Mouse (Mus musculus): Measurements from ENCODE around the gene Gpr18. TPM values are rescaled to one million over a fixed set of nuclear protein-coding genes. Genes with fewer than 3 reads are reported as not detected.

Gpr18 gene
- polyA plus RNA-seq, 1 experiment from 2014 or later, result 0.21 TPM

DNA sequence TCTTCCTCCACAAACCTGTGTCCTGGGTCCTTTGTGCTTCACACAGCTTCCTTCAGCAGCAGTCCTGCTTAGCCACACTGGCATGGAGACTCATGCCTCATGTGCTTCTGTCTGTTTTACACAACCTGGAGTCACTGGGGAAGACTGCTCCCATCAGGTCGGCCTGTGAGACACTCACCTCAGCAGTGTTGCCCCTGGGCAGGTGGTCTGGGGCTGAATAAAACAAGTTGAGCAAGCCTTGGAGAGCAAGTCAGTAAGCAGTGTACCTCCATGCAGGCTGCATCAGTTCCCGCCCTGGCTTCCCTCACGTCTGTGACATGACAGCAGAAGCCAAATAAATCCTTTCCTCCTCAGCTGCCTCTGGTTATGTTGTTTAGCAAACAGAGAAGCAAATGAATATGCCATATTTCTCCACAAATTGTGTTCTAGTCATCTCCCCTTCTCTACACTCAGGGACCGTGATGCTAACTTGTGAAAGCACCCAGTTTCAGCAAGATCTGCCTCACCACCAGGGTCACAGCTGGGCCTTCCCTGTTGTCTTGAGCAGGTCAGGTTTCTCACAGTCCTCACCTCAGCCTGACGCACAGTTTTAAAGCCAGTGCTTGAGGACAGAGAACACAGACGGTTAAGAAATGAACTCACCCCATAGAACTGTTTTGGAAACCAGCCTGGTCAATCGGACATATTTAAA lies 18.5 kb upstream of the Gpr18 start:
- Histone ChIP-seq H3K36me3 (no peaks in the 10 kb centered on the region), H3K9me3 (replicated peaks) (no peaks in the 10 kb centered on the region), H3K27me3 (no peaks in the 10 kb centered on the region), H3K9ac (no peak overlapping the region), H3K27ac (no peak overlapping the region), H3K4me3 (no peak overlapping the region), H3K4me1 (replicated peaks) (peaks cover 28% of the 10 kb centered on the region), H3K4me2 (no peak overlapping the region)
- WGBS, result 86% methylated on average over 7 of the region's 7 CpGs
- no peak for ATAC-seq (replicated peaks; ENCODE audit: insufficient number of reproducible peaks, insufficient read depth, low FRiP score, low read depth)

DNA sequence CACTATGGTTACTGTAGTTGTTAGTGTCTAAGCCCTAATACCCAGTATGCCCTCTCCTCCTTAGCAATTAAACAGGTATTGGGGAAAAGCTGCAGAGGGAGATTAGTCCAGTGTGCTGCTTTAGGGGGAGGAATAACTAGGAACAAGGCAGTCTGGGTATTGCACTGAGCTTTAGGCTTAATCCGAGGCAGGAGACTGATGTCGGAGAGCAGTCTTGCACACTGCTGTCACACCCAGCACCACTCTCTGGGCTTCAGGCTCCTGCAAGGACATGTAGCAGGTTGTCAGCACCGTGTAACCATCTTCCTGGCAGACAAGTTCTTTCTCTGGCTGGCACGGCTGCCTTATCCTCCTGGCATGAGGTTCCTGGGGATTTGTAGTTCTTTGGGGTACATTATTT lies 16.6 kb upstream of the Gpr18 start:
- Histone ChIP-seq H3K27ac (no peak overlapping the region), H3K4me1 (replicated peaks) (peaks cover 21% of the 10 kb centered on the region), H3K4me2 (no peak overlapping the region), H3K27me3 (no peaks in the 10 kb centered on the region), H3K9me3 (replicated peaks) (no peaks in the 10 kb centered on the region), H3K4me3 (no peak overlapping the region), H3K9ac (no peak overlapping the region), H3K36me3 (no peaks in the 10 kb centered on the region)
- ATAC-seq (replicated peaks; ENCODE audit: insufficient number of reproducible peaks, insufficient read depth, low FRiP score, low read depth), result no peak
- 83% methylated on average over 4 of the region's 4 CpGs for WGBS

DNA sequence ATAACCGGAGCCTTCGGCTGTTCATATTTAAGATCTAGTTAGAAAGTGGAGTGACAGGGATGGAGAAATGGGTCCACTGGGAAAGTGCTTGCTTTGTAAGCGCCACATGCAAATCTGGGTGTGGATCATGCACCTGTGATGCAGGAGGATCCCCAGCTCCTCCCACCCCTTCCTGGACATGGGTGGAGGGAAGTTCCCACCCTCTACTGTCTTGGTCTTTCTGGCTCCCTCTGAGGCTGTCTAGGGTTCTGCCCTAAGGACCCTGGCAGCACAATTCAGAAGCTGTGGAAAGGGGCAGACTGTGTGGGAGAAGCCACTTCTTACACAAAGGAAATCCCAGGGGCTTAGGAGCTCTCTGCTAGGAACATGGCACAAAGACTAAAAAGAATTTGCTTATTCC lies 16.0 kb upstream of the Gpr18 start:
- Histone ChIP-seq H3K4me2 (no peak overlapping the region), H3K36me3 (no peaks in the 10 kb centered on the region), H3K4me1 (replicated peaks) (peaks cover 21% of the 10 kb centered on the region), H3K27ac (no peak overlapping the region), H3K4me3 (no peak overlapping the region), H3K27me3 (no peaks in the 10 kb centered on the region), H3K9ac (no peak overlapping the region), H3K9me3 (replicated peaks) (no peaks in the 10 kb centered on the region)
- WGBS, result 84% methylated on average over 3 of the region's 3 CpGs
- no peak for ATAC-seq (replicated peaks; ENCODE audit: insufficient number of reproducible peaks, insufficient read depth, low FRiP score, low read depth)

DNA sequence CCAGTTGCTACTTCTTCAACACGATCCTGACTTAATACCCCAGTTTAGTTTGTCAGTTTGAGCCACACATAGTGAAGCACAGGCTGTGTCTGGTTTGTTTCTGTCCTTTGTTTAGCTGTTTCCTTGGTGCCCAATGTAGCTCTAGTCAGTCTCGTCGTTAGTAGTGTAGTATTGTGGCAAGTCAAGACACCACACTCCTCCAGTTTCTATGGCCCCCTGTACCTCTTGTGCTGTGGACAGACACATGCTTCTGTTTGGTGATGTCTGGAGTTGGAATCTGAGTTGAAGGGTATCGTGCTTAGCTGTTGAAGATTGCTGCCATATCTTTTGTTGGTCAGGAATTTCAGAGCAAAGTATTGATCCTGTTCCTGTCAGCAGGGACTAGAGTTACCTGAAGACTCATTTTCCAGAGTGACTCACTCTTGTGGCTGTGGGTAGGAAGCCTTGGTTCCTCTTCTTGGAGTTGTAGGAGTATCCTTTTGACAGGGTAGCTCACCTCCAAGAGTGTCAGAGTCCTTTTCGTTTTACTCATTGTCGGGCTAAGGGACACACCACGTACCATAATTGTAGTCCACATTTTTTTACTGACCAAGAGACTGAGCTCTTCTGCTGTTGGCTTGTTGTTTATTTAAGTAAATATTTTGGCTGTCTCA lies 15.3 kb upstream of the Gpr18 start:
- Histone ChIP-seq H3K9ac (no peak overlapping the region), H3K36me3 (no peaks in the 10 kb centered on the region), H3K9me3 (replicated peaks) (no peaks in the 10 kb centered on the region), H3K4me3 (no peak overlapping the region), H3K4me1 (replicated peaks) (peaks cover 21% of the 10 kb centered on the region), H3K27ac (no peak overlapping the region), H3K27me3 (no peaks in the 10 kb centered on the region), H3K4me2 (no peak overlapping the region)
- 60% methylated on average over 7 of the region's 7 CpGs for WGBS
- ATAC-seq (replicated peaks; ENCODE audit: insufficient number of reproducible peaks, insufficient read depth, low FRiP score, low read depth), result no peak

DNA sequence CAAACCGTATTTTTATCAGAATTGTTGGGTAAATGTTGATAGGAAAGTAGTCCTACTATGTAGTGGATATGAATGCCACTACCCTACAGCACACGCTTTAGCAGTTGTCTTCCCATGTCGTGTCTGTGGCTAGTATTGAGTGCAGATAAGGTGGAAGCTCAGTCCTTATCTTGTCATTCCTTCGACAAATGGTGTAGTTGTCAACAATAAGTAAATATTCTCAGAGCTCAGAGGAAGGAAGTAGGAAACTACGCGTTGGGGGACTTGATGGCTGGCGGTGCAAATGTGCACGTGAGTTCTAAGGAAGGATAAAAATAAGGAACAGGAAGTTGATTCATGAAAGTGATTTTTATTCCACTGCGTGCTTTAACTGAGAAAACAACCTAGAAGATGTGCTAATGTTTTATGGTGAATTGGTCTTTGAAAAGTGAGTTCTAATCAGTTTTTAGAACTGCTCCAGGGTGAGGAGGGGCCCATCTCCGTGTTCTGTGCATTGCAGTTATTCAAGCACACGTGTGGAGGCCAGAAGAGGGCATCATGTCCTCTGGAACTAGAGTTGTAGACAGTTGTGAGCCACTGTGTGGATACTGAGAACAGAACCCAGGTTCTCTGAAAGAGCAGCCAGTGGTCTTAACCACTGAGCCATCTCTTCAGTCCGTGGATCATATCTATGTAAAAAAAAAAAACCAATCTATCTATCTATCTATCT lies 13.8 kb upstream of the Gpr18 start:
- H3K4me3 ChIP-seq, result no peak overlapping the region
- no peak for ATAC-seq (replicated peaks; ENCODE audit: insufficient number of reproducible peaks, insufficient read depth, low FRiP score, low read depth)
- WGBS, result 59% methylated on average over 12 of the region's 12 CpGs
- peak overlapping the region; percentile 55 for H3K27ac ChIP-seq
- no peaks in the 10 kb centered on the region for H3K27me3 ChIP-seq
- peaks cover 26% of the 10 kb centered on the region for H3K4me1 ChIP-seq (replicated peaks)
- no peak overlapping the region for H3K9ac ChIP-seq
- H3K36me3 ChIP-seq, result no peaks in the 10 kb centered on the region
- no peaks in the 10 kb centered on the region for H3K9me3 ChIP-seq (replicated peaks)
- H3K4me2 ChIP-seq, result no peak overlapping the region

DNA sequence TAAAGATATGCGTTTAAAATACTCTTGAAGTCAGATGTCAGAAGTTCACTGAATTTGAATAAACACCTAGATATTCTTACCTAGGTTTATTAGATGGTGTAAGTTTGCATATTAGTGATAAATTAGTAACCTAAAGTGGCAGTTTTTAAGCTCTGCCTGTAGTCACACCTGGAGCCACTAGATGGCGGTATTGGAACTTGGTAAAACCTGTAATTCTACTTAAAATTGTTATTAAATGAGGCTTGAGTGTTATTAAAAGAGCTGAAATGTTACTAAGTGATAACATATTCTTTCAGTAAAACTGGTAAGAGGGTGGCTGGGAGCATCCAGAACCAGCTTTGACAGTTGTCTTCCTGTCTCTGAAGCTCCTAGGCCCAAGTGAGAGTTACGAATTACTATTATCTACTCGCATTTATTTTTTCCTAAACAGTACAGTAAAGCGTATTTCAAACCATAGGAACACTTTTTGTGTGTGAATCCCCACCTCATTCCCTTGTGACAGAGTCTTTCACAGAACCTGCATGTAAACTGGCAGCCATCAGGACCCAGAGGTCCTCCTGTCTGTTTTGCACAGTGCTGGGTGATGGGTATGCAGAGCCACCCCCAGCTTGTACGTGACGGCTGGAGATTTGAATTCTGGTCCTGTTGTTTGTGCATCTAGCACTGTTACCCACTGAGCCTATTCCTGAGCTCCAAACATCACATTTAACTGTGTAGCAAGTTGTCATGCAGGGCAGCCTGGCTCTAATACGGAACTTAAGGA lies 13.0 kb upstream of the Gpr18 start:
- Histone ChIP-seq H3K36me3 (no peaks in the 10 kb centered on the region), H3K4me1 (replicated peaks) (peaks cover 25% of the 10 kb centered on the region), H3K9me3 (replicated peaks) (no peaks in the 10 kb centered on the region), H3K27ac (peak overlapping the region; percentile 55), H3K27me3 (no peaks in the 10 kb centered on the region), H3K4me2 (no peak overlapping the region), H3K9ac (no peak overlapping the region), H3K4me3 (no peak overlapping the region)
- 54% methylated on average over 8 of the region's 8 CpGs for WGBS
- ATAC-seq (replicated peaks; ENCODE audit: insufficient number of reproducible peaks, insufficient read depth, low FRiP score, low read depth), result no peak

DNA sequence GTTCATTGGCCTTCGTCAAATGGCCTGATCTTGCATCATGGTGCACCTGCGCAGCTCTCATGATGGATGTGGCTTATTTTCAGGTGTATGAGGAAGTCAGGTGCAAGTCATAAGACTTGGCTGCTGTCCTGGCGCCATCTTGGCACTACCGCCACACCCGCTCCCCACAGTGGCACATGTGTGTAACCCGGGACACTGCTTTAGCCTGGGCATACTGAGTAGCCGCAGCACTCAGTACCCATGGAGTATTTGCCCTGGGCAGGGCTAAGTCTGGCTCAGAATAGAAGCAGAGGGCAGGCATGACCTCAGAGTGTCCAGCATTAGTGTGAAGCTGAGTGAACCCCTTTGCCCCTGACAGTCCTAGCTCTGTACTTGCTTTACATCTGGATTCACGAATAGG lies 11.9 kb upstream of the Gpr18 start:
- Histone ChIP-seq H3K27ac (no peak overlapping the region), H3K4me2 (no peak overlapping the region), H3K36me3 (no peaks in the 10 kb centered on the region), H3K9ac (no peak overlapping the region), H3K27me3 (no peaks in the 10 kb centered on the region), H3K4me1 (replicated peaks) (peaks cover 24% of the 10 kb centered on the region), H3K4me3 (no peak overlapping the region), H3K9me3 (replicated peaks) (no peaks in the 10 kb centered on the region)
- WGBS, result 92% methylated on average over 8 of the region's 8 CpGs
- ATAC-seq (replicated peaks; ENCODE audit: insufficient number of reproducible peaks, insufficient read depth, low FRiP score, low read depth), result no peak

DNA sequence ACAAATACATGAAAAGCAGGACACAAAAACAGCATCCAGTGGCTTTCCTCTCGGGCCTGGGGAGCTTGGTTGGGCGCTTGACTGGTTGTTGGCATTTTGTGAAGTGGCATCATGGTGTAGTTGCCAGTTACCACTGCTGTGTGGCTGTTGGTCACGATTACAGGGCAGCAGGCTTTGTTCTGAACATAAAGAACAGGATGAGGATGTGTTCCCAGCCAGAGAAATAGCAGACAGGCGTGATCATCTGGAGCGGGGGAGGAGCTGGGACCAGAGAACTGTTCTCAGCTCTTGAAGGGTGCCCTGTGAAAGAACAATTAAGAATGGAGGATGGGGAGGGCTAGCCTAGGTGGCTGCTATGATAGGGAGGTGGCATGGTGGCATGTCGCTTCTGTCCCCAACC lies 11.3 kb upstream of the Gpr18 start:
- Histone ChIP-seq H3K9me3 (replicated peaks) (no peaks in the 10 kb centered on the region), H3K36me3 (no peaks in the 10 kb centered on the region), H3K4me2 (no peak overlapping the region), H3K9ac (no peak overlapping the region), H3K27me3 (no peaks in the 10 kb centered on the region), H3K4me1 (replicated peaks) (peaks cover 24% of the 10 kb centered on the region), H3K4me3 (no peak overlapping the region), H3K27ac (no peak overlapping the region)
- WGBS, result 84% methylated on average over 6 of the region's 6 CpGs
- ATAC-seq (replicated peaks; ENCODE audit: insufficient number of reproducible peaks, insufficient read depth, low FRiP score, low read depth), result no peak

DNA sequence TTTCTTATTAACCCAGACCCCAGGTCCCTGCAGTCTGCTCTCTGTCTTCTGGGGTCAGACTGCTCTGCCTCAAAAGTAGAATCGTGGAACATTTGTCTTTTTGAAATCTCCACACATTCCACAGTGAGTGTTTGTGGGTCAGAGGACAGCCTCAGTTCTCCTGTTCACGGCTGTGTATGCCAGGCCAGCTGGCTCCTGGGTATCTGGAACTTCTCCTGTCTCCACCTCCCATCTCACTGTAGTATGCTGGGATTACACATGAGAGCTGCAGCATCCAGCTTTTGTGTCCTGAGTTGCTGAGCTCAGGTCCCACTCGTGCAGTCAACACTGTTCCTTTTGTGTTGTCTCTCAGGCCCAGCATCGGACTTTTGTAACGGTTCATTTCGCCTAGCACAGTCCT lies 9.3 kb upstream of the Gpr18 start:
- no peaks in the 10 kb centered on the region for H3K27me3 ChIP-seq
- no peaks in the 10 kb centered on the region for H3K36me3 ChIP-seq
- no peaks in the 10 kb centered on the region for H3K9me3 ChIP-seq (replicated peaks)
- H3K4me2 ChIP-seq, result no peak overlapping the region
- no peak overlapping the region for H3K27ac ChIP-seq
- H3K9ac ChIP-seq, result no peak overlapping the region
- H3K4me1 ChIP-seq (replicated peaks), result peaks cover 29% of the 10 kb centered on the region
- ATAC-seq (replicated peaks; ENCODE audit: insufficient number of reproducible peaks, insufficient read depth, low FRiP score, low read depth), result no peak
- 67% methylated on average over 6 of the region's 6 CpGs for WGBS
- no peak overlapping the region for H3K4me3 ChIP-seq

DNA sequence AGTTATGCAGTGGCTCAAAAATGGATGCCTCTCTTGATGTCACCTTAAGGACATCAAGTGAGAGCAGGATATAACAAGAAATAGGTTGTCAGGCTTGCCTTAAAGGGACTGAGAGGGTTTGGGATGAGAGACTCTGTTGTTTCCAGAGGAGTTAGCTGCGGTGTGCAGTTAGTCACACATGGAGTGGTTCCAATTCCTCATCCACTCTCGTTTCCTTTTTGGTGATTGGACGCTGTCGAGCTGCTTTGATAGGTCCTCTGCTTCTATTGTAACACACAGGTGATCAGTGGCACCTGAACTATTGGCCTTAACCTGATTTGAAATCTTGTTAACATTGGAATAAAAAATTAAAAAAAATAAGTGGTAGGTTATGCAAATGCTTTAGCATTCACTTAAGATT lies 7.2 kb upstream of the Gpr18 start:
- WGBS, result 55% methylated on average over 4 of the region's 4 CpGs
- ATAC-seq (replicated peaks; ENCODE audit: insufficient number of reproducible peaks, insufficient read depth, low FRiP score, low read depth), result no peak
- no peak overlapping the region for H3K27ac ChIP-seq

DNA sequence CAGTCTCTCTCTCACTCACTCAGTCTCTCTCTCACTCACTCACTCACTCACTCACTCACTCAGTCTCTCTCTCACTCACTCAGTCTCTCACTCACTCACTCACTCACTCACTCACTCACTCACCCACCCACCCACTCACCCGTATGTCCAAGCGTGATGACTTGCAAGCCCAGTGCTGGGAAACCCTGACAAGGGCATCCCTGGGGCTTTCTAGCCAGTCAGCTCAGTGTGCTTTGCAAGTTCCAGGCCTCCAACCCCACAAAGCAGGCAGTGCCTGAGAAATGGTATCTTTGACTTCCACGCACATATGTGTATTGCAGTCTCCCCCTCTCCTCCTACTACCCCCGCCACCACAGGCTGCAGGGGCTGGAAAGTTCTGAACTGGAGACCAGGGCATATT lies 6.4 kb upstream of the Gpr18 start:
- Histone ChIP-seq H3K4me1 (replicated peaks) (peaks cover 19% of the 10 kb centered on the region), H3K36me3 (0 out of 2 replicates have a peak, but pooled peaks cover 4% of the 10 kb centered on the region), H3K4me2 (no peak overlapping the region), H3K27me3 (no peaks in the 10 kb centered on the region), H3K9me3 (replicated peaks) (no peaks in the 10 kb centered on the region), H3K9ac (no peak overlapping the region), H3K4me3 (no peak overlapping the region), H3K27ac (no peak overlapping the region)
- WGBS, result 91% methylated on average over 4 of the region's 4 CpGs
- no peak for ATAC-seq (replicated peaks; ENCODE audit: insufficient number of reproducible peaks, insufficient read depth, low FRiP score, low read depth)

More for the DNA sequence above, 7.2 kb upstream of the Gpr18 start:
- Histone ChIP-seq H3K9me3 (replicated peaks) (no peaks in the 10 kb centered on the region), H3K4me1 (replicated peaks) (peaks cover 19% of the 10 kb centered on the region), H3K4me3 (no peak overlapping the region), H3K4me2 (no peak overlapping the region), H3K36me3 (0 out of 2 replicates have a peak, but pooled peaks cover under 1% of the 10 kb centered on the region), H3K27me3 (no peaks in the 10 kb centered on the region), H3K9ac (no peak overlapping the region)

Data from heart, embryonic 15.5 days (tissue).